Mouse (Mus musculus) C2C12 (cell line): ENCODE results near the gene Atp1a2.

Source experiments
- CEBPB ChIP-seq: IDR thresholded peaks from one replicate; pipeline ENCODE4 v1.6.1; 2011; ENCODE audit warnings: low read depth, mild to moderate bottlenecking, control low read depth, moderate library complexity
- CTCF ChIP-seq: IDR thresholded peaks from one replicate; pipeline ENCODE4 v1.5.1; 2011; ENCODE audit not compliant: control insufficient read depth, insufficient read depth, insufficient read length
- FOSL1 ChIP-seq: IDR thresholded peaks from one replicate; pipeline ENCODE4 v1.8.0; 2011; ENCODE audit warnings: mild to moderate bottlenecking, low read length; ENCODE audit not compliant: poor library complexity, insufficient read depth, severe bottlenecking
- MAX ChIP-seq: IDR thresholded peaks from one replicate; pipeline ENCODE4 v1.6.1; 2011; ENCODE audit warnings: mild to moderate bottlenecking, control low read depth
- MYOG ChIP-seq: IDR thresholded peaks from one replicate; pipeline ENCODE4 v1.6.1; 2011; ENCODE audit not compliant: control insufficient read depth, insufficient read length; ENCODE audit errors: extremely low read depth
- USF1 ChIP-seq: IDR thresholded peaks from one replicate; pipeline ENCODE4 v1.6.1; 2011; ENCODE audit warnings: low read depth, mild to moderate bottlenecking, control low read depth, moderate library complexity

DNA sequence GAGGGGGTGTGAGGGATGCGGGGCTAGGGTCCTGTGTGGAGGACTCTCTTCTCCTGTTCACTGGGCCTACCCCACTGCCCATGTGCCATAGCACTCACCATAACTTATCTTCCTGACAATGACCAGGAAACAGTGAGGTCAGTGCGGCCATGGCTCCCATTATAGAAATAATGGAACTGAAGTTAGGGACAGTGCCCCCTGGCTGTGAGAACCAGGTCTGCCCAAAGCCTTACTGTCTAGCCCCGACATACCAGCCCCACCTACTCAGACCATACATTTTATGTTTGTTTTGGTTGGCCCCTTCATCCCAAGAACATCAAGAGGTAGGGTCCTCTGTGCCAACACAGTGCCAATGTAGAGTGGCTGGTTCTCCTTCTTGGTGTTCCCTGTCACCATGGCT is 7.8 kb upstream of the Atp1a2 start:
- TF ChIP-seq MAX (no peak), CTCF (no peak), USF1 (no peak), CEBPB (no peak), FOSL1 (no peak), MYOG (no peak)
